Mouse (Mus musculus) gastrocnemius, postnatal 4 days (tissue): ENCODE data around the gene Tubb2b. TPM values are rescaled to one million over a fixed set of nuclear protein-coding genes. Genes with fewer than 3 reads are reported as not detected.
"Not testable (repeated sequence)": the region's sequence is repeated elsewhere in the genome, so short reads cannot be mapped to it uniquely, and the experiment has no call there.

Experiments
- DNase-seq, 2 experiments: peaks; one replicate each; pipeline ENCODE4 v3.0.0; 2021 to 2022; ENCODE audit warnings: low spot score in 2 of 2, mixed read lengths in 2 of 2
- total RNA-seq, 2 experiments: library from RNA; stranded (reverse); gene quantifications; 2 replicates each; pipeline ENCODE4 v1.2.3; 2021

Tubb2b gene
- total RNA-seq, 2 experiments from 2014 or later: 74.8 to 91.5 TPM

DNA sequence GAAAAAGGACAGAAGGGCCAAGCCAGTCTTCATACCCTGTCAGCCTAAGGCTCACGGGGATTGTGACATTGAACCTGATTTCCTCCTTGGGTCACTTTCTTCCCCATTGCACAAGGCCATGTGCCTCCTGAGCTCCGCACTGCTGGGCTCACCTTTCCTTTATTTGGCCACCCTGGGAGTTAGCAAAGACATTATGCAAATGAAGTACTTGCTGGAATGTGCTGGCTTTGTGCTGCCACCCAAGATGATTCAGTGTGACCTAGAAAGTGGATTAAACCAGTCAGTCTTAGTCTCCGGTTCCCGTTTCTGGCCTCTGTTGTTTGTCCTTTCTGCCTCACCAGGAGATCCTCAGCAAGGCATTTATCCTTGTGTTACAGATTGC, 20.6 kb downstream of the Tubb2b start:
- no peak for DNase-seq

- no peak for DNase-seq
Measured at GRCm38 (mm10) chr13:34109035-34109676, 21.1 kb downstream of the Tubb2b start.

DNA sequence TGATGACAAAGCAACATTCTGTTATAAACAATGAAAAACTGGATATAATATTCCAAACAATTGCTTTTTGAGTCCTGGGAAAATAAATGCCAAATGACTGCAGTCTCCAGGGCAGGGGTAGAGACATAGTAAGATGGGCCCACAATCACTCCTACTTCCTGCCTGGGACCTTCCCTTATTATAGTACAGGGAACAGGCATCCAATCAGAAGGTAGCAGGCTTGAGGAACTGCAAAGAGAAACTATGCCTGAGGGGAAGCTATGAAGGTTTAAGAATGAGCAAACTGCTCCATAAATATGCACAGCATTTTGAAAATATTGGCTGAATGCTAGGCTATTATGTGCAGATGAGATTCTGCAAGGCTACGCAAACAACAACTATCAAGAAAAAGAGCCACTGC, 23.3 kb downstream of the Tubb2b start:
- no peak for DNase-seq

DNA sequence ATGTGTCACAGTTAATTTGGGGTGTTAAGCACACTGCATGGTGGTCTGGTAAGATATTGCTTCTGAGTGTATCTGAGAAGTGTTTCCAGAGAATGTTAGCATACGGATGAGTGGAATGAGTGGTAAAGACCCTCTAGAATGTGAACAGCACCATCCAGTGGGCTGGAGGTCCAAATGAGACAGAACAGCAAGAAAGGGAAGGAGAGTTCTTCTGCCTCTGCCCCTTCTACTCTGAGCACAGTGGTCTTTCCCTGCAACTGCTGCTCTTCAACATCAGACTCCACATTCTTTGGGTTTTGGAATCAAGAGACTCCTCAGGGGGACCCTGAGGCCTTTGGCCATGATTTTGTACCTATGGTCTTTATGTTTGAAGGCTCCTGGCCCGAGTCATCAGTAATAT, 24.0 kb downstream of the Tubb2b start:
- DNase-seq: no peak

DNA sequence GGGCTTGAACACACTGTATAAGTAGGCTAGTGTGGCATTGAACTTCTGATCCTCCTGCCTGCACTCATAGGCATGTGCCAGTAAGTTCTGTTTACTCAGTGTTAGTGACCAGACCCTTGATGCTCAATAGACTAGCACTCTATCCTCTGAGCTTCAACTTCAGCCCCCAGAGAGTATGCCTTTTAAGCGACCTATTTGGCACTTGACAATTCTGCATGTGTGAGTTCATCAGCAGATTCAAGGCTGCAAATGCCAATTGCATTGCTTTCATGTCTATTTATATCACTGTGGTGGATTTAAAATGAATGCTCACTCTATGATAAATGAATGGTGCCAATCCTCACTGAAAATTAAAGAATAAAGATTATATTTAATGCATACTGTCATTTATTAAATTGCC, 24.9 kb downstream of the Tubb2b start:
- no peak for DNase-seq

DNA sequence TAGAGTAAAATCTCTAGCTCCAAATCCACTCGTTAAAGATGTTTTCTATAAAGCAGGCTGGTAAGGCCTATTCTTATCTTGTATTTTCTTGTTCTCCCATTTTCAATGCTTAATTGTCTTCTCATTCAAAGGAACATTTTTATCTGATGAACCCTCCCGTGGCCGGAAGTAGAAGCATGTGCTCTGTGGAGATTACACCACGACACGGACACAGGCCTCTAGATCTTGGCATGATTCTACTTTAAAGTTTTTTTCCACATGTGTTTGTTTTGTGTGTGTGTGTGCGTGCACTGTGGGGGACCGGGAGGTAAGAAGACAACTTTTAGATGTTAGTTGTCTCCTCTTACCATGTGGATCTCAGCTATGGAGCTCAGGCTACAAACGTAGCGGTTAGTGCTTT, 28.4 kb downstream of the Tubb2b start:
- DNase-seq: no peak

- DNase-seq: no peak
Measured at GRCm38 (mm10) chr13:34101247-34101646, 29.0 kb downstream of the Tubb2b start.

DNA sequence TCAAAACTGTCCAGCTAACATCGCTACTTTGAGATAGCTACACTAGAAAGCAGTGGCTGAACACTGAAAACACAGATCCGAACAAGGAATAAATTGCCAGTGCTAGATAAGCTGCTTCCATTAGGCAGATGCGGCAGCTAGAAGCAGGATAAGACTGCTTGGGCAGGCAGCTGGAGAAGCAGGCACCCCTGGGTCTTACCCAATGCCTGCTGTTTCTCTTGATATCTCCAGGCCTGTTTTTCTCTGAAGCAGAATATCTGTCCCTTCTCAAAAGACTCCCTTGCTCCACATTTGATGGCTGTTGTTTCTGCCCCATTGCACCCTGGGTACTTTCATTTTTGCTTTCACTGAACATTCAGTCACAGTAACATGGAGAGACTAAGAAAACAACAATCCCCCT, 29.5 kb downstream of the Tubb2b start:
- no peak for DNase-seq

GRCm38 (mm10) chr13:34097086-34097485, 33.2 kb downstream of the Tubb2b start:
- no peak for DNase-seq

DNA sequence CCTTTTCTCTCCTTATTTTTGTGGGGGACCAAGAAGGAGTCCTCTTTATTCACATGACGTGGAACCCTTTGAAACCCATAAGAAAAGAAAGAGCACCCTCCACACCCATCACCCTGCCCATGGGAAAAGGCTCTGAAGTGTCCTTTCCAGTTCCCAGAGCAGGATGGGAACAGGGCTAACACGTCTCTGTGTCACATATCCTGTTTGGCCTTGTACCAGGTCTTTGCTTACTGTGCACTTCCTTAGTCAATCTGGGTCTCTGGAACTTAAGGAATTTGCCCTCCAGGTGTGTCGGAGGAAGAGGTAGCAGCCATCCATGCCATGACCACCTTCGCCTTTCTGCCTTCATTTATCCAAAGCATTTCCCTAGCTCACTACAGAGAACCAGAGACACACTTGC, 33.8 kb downstream of the Tubb2b start:
- DNase-seq: no peak

GRCm38 (mm10) chr13:34095542-34096435, 34.5 kb downstream of the Tubb2b start:
- no peak for DNase-seq

- no peak for DNase-seq
Measured at GRCm38 (mm10) chr13:34089358-34089757, 40.9 kb downstream of the Tubb2b start.

DNA sequence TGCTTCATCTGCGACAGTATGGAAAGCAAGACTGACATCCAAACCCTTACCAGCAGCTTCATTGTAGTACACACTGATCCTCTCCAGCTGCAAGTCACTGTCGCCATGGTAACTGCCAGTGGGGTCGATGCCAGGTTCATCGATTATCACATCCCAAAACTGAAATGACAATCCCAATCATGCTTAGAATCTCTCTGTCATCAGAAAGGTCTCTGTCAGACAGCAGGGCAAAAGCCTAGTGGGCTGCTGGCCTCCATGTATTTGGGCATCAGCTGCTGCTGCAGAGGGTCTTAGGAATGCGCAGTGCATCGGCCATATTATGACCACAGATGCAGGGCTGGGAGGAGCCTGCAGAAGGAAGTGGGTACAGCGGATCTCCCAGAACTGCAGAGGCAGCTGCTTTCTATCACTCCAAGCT, 41.4 kb downstream of the Tubb2b start:
- DNase-seq: no peak

GRCm38 (mm10) chr13:34088201-34088649, 42.0 kb downstream of the Tubb2b start:
- not testable (repeated sequence) for DNase-seq

GRCm38 (mm10) chr13:34087052-34087812, 43.0 kb downstream of the Tubb2b start:
- DNase-seq: no peak

DNA sequence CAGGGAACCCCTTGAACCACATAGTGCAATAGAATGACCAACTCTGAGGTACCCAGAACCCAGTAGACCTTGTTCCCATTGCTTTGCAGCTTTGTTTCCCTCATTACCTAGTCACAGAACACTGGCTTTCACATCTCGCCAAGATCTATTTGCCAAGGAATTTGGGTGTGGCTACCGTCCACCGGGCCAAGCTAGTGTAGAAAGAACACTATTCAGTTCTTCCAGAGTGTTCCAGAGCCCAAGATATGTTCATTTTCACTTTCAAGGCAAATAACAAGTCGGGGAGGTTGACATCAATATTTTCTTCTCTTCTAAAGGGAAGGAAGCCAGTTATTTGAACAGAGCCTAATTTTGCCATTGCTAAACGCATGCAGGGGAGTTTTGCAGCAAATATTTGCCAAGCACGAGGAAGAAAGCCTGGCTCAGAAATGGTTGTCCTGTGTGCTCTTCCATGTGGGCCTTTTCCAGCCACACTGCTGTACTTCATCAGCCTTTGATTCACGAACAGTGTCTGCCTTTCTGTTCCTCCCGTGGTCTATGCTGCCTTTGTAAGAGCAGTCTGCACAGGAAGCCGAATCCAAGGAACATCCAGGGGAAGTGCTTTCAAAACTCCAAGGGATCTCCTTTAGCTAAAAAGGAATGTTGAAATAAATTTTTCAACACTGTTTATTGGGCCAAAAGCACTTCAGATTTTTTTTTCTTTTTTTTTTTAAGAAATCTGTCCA, 46.1 kb downstream of the Tubb2b start:
- peak in 1 of 2 experiments; percentile 32 for DNase-seq

DNA sequence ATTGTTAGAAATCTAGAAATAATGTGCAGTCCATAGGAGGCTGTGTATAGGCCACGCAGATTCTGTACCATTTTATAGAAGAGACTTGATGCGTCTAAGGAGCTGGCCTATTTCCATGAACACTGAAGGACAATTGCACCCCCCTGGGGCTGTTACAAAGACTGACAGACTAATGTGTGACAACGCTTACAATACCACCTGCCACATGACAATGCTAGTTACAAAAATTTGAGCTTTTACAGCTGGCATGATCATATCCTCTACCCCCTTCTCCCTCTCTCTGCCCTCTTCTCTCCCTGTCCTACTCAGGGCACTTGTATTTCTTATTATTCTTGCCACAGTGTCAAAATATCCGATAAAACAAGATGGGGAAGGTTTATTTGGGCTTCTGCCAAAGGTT, 48.3 kb downstream of the Tubb2b start:
- DNase-seq: no peak

DNA sequence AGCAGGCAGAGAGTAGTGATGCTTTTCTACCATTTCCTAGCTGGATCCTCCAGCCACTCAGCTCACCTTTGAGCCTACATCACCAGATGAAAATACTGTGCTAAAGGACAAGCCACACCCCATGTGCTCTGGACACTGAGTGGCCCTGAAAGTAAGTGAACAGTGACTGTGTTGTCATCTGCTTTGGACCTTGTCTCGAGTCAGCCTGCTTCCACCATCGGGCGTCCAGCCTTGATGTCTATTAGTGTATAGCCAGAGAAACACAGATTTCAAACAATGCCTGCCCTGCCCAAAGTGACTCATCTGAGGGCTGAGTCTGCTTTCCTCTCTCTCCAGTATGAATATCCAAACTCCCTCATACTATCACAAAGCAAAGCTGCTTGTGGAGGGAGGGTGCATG, 50.5 kb downstream of the Tubb2b start:
- no peak for DNase-seq

DNA sequence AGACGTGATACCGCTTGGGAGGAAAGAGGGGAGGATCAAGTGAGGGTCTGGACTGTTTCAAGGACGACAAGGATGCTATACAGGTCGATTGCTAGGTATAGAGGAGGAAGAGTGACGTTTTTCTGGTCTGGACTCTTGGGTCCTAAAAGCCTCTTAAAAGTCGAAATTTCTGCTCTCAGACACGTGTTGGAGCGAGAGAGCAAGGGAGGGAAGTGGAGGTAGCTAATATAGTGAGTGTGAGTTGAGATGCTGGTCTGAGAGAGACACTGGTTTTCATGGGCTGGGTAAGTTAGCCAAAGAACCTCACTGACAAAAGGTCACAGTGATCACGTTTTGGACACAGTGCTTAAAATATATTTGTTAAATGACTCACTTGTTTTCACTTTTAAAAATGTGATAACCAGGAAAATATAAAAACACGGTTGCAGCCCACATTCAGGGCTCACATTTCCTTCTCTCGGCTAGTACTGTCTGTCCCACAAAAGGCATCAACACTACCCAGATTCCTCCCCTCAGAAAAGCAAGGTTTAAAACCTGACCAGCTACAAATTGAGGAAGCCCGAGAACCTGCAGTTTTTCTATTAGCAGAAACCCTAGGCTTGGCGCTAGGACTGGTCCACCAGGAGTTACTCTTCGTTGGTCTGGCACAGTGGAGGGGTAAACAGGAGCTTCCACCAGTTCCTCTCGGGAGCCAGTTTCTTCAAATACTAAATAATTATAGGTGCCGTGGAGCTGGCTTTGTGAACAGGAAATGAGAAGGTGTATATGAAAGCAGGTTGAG, 51.6 kb downstream of the Tubb2b start:
- DNase-seq: no peak
